Mouse (Mus musculus): ENCODE measurements around the gene Prune1. TPM values are rescaled to one million over a fixed set of nuclear protein-coding genes. Genes with fewer than 3 reads are reported as not detected.

The Prune1 gene
- polyA plus RNA-seq, 1 experiment from 2014 or later: 24.5 TPM

GRCm38 (mm10) chr3:95250783-95251424 lies 31.0 kb downstream of the Prune1 start, which contains the start of gene Bnipl:
Gene Bnipl (minus strand): TSS chr3:95251193.
- WGBS: 47% methylated on average over 7 of the region's 7 CpGs
- H3K9me3 ChIP-seq: no peaks in the 10 kb centered on the region
- no peaks in the 10 kb centered on the region for H3K4me1 ChIP-seq
- ATAC-seq (ENCODE audit: extremely low read depth, insufficient number of reproducible peaks, low FRiP score, low TSS enrichment): no peak
- H3K27me3 ChIP-seq (replicated peaks): no peaks in the 10 kb centered on the region
- no peak within 1 kb of the TSS for H3K9ac ChIP-seq
- no peak within 1 kb of the TSS for H3K4me2 ChIP-seq
- H3K27ac ChIP-seq (replicated peaks): no peak within 1 kb of the TSS
- H3K4me3 ChIP-seq: no peak within 1 kb of the TSS
- peaks cover 39% of the 10 kb centered on the region for H3K36me3 ChIP-seq

DNA sequence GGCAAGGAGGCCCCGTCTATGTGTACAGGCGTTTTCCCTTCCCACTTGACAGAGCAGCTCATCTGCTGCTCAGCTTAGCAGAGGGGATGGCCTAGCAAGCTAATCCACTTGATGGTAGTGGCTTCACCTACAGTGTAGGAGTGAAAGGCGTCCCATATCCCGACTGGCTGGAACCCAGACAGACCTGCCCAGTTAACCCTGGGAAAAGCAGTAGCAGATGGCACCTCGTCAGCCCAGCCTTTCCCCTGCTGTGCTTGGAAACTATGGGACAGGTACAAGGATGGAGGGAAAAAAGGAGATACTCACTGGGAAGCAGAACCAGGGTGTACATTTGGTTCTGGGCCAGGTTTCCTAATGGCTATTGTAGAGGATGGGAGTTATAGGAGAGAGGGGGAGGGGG lies 31.5 kb downstream of the Prune1 start:
- Histone ChIP-seq H3K9me3 (no peaks in the 10 kb centered on the region), H3K36me3 (peaks cover 38% of the 10 kb centered on the region), H3K9ac (no peak overlapping the region), H3K4me3 (no peak overlapping the region), H3K27ac (replicated peaks) (no peak overlapping the region), H3K27me3 (replicated peaks) (no peaks in the 10 kb centered on the region), H3K4me2 (no peak overlapping the region), H3K4me1 (no peaks in the 10 kb centered on the region)
- ATAC-seq (ENCODE audit: extremely low read depth, insufficient number of reproducible peaks, low FRiP score, low TSS enrichment): no peak
- 71% methylated on average over 5 of the region's 5 CpGs for WGBS

GRCm38 (mm10) chr3:95247660-95248336 lies 34.1 kb downstream of the Prune1 start:
- Histone ChIP-seq H3K9ac (no peak overlapping the region), H3K4me2 (no peak overlapping the region), H3K27ac (replicated peaks) (no peak overlapping the region), H3K9me3 (no peaks in the 10 kb centered on the region), H3K27me3 (replicated peaks) (no peaks in the 10 kb centered on the region), H3K4me1 (no peaks in the 10 kb centered on the region), H3K36me3 (peaks cover 19% of the 10 kb centered on the region), H3K4me3 (no peak overlapping the region)
- ATAC-seq (ENCODE audit: extremely low read depth, insufficient number of reproducible peaks, low FRiP score, low TSS enrichment): no peak
- WGBS: 50% methylated on average over 1 of the region's 1 CpGs

GRCm38 (mm10) chr3:95246465-95247231 lies 35.2 kb downstream of the Prune1 start:
- no peak for ATAC-seq (ENCODE audit: extremely low read depth, insufficient number of reproducible peaks, low FRiP score, low TSS enrichment)
- H3K36me3 ChIP-seq: peaks cover 10% of the 10 kb centered on the region
- WGBS: 78% methylated on average over 5 of the region's 5 CpGs
- no peak overlapping the region for H3K4me3 ChIP-seq
- no peak overlapping the region for H3K27ac ChIP-seq (replicated peaks)
- H3K4me2 ChIP-seq: no peak overlapping the region
- H3K9me3 ChIP-seq: no peaks in the 10 kb centered on the region
- H3K4me1 ChIP-seq: 0 out of 2 replicates have a peak, but pooled peaks cover 2% of the 10 kb centered on the region
- H3K27me3 ChIP-seq (replicated peaks): no peaks in the 10 kb centered on the region
- no peak overlapping the region for H3K9ac ChIP-seq

DNA sequence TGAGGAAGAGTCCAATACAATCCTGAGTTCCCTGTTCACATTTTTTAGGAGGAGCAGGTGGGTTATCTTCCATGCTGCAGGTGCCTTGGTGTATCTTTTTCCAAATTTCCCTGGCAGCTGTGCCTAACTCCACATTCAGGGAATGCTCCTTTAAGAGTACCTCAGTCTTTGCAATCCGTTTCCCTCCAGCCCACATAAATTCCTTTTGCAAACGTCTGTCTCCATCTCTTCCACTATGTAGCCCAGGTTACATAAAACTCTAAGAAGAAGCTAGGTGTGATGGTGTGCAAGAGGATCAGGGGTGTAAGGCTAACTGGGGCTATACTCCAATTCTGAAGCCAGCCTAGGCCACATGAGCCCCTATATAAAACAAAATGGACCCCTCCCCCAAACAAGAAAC lies 38.8 kb downstream of the Prune1 start:
- Histone ChIP-seq H3K27ac (replicated peaks) (no peak overlapping the region), H3K4me2 (no peak overlapping the region), H3K4me3 (no peak overlapping the region), H3K36me3 (peaks cover 15% of the 10 kb centered on the region), H3K9ac (no peak overlapping the region), H3K27me3 (replicated peaks) (no peaks in the 10 kb centered on the region), H3K4me1 (peaks cover 12% of the 10 kb centered on the region), H3K9me3 (no peaks in the 10 kb centered on the region)
- ATAC-seq (ENCODE audit: extremely low read depth, insufficient number of reproducible peaks, low FRiP score, low TSS enrichment): no peak
- WGBS: 73% methylated on average over 2 of the region's 2 CpGs

GRCm38 (mm10) chr3:95241498-95241897 lies 40.4 kb downstream of the Prune1 start, which contains the start of gene Gm128:
Gene Gm128 (minus strand): TSS chr3:95241598.
- peaks cover 31% of the 10 kb centered on the region for H3K36me3 ChIP-seq
- H3K9ac ChIP-seq: peak within 1 kb of the TSS; percentile 69
- H3K27me3 ChIP-seq (replicated peaks): no peaks in the 10 kb centered on the region
- no peak for ATAC-seq (ENCODE audit: extremely low read depth, insufficient number of reproducible peaks, low FRiP score, low TSS enrichment)
- no peak within 1 kb of the TSS for H3K27ac ChIP-seq (replicated peaks)
- peak within 1 kb of the TSS; percentile 52 for H3K4me2 ChIP-seq
- no peaks in the 10 kb centered on the region for H3K9me3 ChIP-seq
- 76% methylated on average over 7 of the region's 7 CpGs for WGBS
- H3K4me3 ChIP-seq: peak within 1 kb of the TSS; percentile 21; the same call in 1 of the 2 replicates
- peaks cover 22% of the 10 kb centered on the region for H3K4me1 ChIP-seq

GRCm38 (mm10) chr3:95240900-95241299 lies 41.0 kb downstream of the Prune1 start:
- WGBS: 28% methylated on average over 17 of the region's 17 CpGs
- peaks cover 22% of the 10 kb centered on the region for H3K4me1 ChIP-seq
- H3K9me3 ChIP-seq: no peaks in the 10 kb centered on the region
- H3K4me2 ChIP-seq: peak overlapping the region; percentile 52
- H3K27ac ChIP-seq (replicated peaks): no peak overlapping the region
- no peak for ATAC-seq (ENCODE audit: extremely low read depth, insufficient number of reproducible peaks, low FRiP score, low TSS enrichment)
- no peaks in the 10 kb centered on the region for H3K27me3 ChIP-seq (replicated peaks)
- H3K36me3 ChIP-seq: peaks cover 37% of the 10 kb centered on the region
- peak overlapping the region; percentile 69 for H3K9ac ChIP-seq
- H3K4me3 ChIP-seq: peak overlapping the region; percentile 21; the same call in 1 of the 2 replicates

- 86% methylated on average over 12 of the region's 12 CpGs for WGBS
Observed at GRCm38 (mm10) chr3:95239971-95240370, 41.9 kb downstream of the Prune1 start.

DNA sequence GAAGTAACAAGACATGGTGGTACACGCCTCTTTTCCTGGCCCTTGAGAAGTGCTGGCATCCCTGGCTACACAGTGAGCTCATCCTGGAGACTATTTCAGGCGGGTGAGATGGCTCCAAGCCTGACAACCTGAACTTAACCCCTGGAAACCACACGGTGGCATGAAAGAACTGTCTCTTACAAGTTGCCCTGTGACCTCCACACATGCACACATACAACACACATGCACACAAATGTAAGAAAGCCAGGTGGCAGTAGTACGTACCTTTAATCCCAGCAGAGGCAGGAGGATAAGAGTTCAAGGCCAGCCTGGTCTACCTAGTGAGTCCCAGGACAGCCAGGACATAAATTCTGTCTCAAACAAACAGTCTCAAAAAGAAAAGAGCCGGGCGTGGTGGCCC lies 42.9 kb downstream of the Prune1 start:
- Histone ChIP-seq H3K4me1 (peaks cover 22% of the 10 kb centered on the region), H3K27ac (replicated peaks) (no peak overlapping the region), H3K9me3 (no peaks in the 10 kb centered on the region), H3K9ac (no peak overlapping the region), H3K36me3 (peaks cover 46% of the 10 kb centered on the region), H3K27me3 (replicated peaks) (no peaks in the 10 kb centered on the region), H3K4me3 (no peak overlapping the region), H3K4me2 (no peak overlapping the region)
- 87% methylated on average over 6 of the region's 6 CpGs for WGBS
- ATAC-seq (ENCODE audit: extremely low read depth, insufficient number of reproducible peaks, low FRiP score, low TSS enrichment): no peak

More at GRCm38 (mm10) chr3:95239971-95240370, 41.9 kb downstream of the Prune1 start:
- H3K4me3 ChIP-seq: no peak overlapping the region
- ATAC-seq (ENCODE audit: extremely low read depth, insufficient number of reproducible peaks, low FRiP score, low TSS enrichment): no peak
- no peak overlapping the region for H3K9ac ChIP-seq
- H3K36me3 ChIP-seq: peaks cover 38% of the 10 kb centered on the region
- H3K4me2 ChIP-seq: no peak overlapping the region
- H3K27me3 ChIP-seq (replicated peaks): no peaks in the 10 kb centered on the region
- H3K9me3 ChIP-seq: no peaks in the 10 kb centered on the region
- H3K4me1 ChIP-seq: peaks cover 22% of the 10 kb centered on the region
- no peak overlapping the region for H3K27ac ChIP-seq (replicated peaks)

DNA sequence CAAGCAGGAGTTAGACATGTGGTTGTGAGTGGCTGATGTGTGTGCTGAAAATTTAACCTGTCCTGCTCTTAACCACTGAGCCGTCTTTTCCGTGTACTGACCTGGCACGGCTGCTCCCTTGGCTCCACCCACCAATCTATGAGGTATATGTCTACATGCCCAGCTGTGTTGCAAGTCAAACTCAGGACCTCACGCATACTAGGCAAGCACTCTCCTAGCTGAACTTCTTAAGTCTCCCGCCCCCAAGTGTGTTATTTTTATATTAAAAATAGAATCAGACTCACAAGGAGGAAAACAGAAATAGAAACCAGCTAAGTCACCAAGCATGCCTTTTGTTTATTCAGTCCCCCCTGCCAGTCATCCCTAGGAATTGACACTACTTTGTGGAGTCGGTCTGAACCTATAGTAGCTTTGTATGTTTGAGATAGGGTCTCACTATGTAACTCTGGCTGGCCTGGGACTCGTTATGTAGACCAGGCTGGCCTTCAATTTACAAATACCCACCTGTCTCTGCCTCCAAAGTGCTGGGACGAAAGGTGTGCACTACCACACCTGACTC lies 44.3 kb downstream of the Prune1 start:
- Histone ChIP-seq H3K27ac (replicated peaks) (no peak overlapping the region), H3K4me1 (peaks cover 28% of the 10 kb centered on the region), H3K9ac (peak overlapping the region; percentile 19; the same call in 1 of the 2 replicates), H3K4me2 (no peak overlapping the region), H3K36me3 (peaks cover 60% of the 10 kb centered on the region), H3K9me3 (no peaks in the 10 kb centered on the region), H3K4me3 (no peak overlapping the region), H3K27me3 (replicated peaks) (no peaks in the 10 kb centered on the region)
- 77% methylated on average over 8 of the region's 8 CpGs for WGBS
- no peak for ATAC-seq (ENCODE audit: extremely low read depth, insufficient number of reproducible peaks, low FRiP score, low TSS enrichment)
